Mouse (Mus musculus) cerebellum, postnatal 25 days (tissue): Measurements from ENCODE around the gene Ak7.

Experiments used
- DNase-seq, 2 experiments: peaks; one replicate each; pipeline ENCODE4 v3.0.0; 2021; ENCODE audit warnings: mixed read lengths in 2 of 2

Ak7 gene

GRCm38 (mm10) chr12:105730851-105731460 lies 25.2 kb downstream of the Ak7 start:
- no peak for DNase-seq

GRCm38 (mm10) chr12:105733370-105734159 lies 27.8 kb downstream of the Ak7 start:
- no peak for DNase-seq

- no peak for DNase-seq
Observed at GRCm38 (mm10) chr12:105735226-105735888, 29.6 kb downstream of the Ak7 start.

GRCm38 (mm10) chr12:105735889-105736251 lies 30.1 kb downstream of the Ak7 start:
- no peak for DNase-seq

- DNase-seq = no peak
Observed at GRCm38 (mm10) chr12:105738316-105739096, 32.7 kb downstream of the Ak7 start.

- no peak for DNase-seq
Observed at GRCm38 (mm10) chr12:105739656-105740055, 33.9 kb downstream of the Ak7 start.

GRCm38 (mm10) chr12:105748114-105748513 lies 42.3 kb downstream of the Ak7 start:
- no peak for DNase-seq

- DNase-seq = no peak
Observed at GRCm38 (mm10) chr12:105753813-105754212, 48.0 kb downstream of the Ak7 start.

GRCm38 (mm10) chr12:105757816-105758497 lies 52.2 kb downstream of the Ak7 start:
- DNase-seq = no peak

- DNase-seq = no peak
Observed at GRCm38 (mm10) chr12:105758911-105759310, 53.1 kb downstream of the Ak7 start.

- no peak for DNase-seq
Observed at GRCm38 (mm10) chr12:105759849-105760478, 54.2 kb downstream of the Ak7 start.

- DNase-seq = no peak
Observed at GRCm38 (mm10) chr12:105761171-105761570, 55.4 kb downstream of the Ak7 start.

GRCm38 (mm10) chr12:105761629-105762028 lies 55.9 kb downstream of the Ak7 start:
- DNase-seq = no peak

- DNase-seq = no peak
Observed at GRCm38 (mm10) chr12:105769700-105770099, 63.9 kb downstream of the Ak7 start.

GRCm38 (mm10) chr12:105774871-105775270 lies 69.1 kb downstream of the Ak7 start:
- DNase-seq = no peak

- no peak for DNase-seq
Observed at GRCm38 (mm10) chr12:105777651-105778050, 71.9 kb downstream of the Ak7 start.

- peak; percentile 92 to 94 for DNase-seq
Observed at GRCm38 (mm10) chr12:105784196-105784999, 78.6 kb downstream of the Ak7 start, which contains the start of gene Papola. Gene Papola, plus strand, starts transcription at chr12:105784694.

- DNase-seq = no peak
Observed at GRCm38 (mm10) chr12:105785000-105785774, 79.4 kb downstream of the Ak7 start.

- no peak for DNase-seq
Observed at GRCm38 (mm10) chr12:105786113-105786512, 80.3 kb downstream of the Ak7 start.

GRCm38 (mm10) chr12:105787626-105788025 lies 81.8 kb downstream of the Ak7 start:
- DNase-seq = no peak
